Mouse (Mus musculus): ENCODE measurements around the gene Itgb1bp1.

Gene Itgb1bp1

DNA sequence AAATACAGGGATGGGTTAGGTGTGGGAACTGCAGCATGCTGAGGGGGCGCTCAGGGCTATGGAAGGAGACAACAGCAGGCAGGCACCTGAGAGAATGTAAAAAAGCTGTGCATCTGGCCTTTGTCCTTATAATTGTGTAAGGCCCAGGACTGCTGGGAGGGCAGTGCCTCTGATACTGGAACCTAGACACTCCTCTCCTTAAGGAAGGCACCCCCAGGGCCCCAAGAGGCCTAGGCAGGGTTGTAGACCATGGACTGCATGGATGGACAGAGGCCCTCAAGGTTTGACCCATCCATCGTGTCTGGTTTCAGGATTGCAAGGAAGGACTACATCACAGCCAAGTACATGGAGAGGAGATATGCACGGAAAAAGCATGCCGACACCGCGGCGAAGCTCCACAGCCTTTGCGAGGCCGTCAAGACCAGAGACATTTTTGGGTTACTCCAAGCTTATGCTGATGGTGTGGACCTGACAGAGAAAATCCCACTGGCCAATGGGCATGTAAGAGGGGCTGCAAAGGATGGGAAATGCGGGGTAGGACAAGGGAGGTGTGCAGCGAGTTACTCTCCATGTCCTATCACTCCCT lies 41.6 kb downstream of the Itgb1bp1 start:
- DNase-seq = no peak

DNA sequence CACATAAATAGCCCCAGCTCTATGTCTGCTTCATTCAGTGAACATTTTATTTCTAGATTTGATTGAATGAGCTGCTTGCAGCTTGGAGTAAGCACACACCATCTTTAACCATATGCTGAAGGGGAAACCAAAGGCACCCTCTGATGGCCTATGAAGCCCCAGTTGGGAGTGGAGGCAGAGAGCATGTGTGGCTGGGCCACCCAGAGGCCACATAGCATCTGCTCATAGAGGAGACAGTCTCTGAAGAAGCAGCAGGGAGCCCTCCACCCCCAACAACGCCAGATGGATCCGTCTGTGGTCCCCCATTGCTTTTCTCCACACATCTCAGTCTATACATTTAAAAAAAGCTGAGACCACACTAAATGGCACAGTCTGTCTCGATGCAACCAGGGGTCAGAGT lies 44.1 kb downstream of the Itgb1bp1 start:
- no peak for DNase-seq

DNA sequence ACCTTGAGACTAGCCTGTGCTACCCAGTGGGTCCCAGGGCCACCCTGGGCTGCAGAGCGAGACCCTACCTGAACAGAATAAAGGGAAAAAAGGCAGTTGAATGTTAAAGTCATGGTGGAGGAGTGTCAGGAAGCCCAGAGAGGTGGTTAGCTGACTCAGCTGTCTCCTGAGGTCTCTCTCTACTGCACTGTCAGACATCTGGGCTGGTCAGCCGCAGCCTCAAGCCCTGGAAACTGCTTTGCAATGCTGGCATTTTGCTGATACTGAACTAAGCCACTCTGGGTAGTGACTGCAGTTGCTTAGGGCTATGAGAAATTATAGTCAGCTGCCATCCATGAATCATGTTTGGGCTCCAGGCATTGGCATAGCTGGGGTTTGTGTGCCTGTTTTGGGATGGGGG lies 51.5 kb downstream of the Itgb1bp1 start:
- DNase-seq = no peak

DNA sequence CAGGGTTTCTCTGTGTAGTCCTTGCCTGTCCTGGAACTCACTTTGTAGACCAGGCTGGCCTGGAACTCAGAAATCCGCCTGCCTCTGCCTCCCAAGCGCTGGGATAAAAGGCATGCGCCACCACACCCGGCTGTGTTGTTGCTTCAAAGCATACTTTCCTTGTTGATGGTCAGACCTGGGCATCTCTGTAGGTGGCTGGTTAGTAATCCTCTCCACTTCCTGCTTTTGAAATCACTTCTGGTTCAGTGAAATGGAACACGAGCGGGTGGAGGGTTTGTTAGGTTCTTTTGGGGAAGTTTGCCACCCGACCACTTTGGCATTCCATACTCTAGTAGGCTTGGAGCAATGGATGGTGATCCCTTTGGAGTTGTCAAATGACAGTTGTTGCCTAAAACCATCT lies 52.4 kb downstream of the Itgb1bp1 start:
- no peak for DNase-seq

DNA sequence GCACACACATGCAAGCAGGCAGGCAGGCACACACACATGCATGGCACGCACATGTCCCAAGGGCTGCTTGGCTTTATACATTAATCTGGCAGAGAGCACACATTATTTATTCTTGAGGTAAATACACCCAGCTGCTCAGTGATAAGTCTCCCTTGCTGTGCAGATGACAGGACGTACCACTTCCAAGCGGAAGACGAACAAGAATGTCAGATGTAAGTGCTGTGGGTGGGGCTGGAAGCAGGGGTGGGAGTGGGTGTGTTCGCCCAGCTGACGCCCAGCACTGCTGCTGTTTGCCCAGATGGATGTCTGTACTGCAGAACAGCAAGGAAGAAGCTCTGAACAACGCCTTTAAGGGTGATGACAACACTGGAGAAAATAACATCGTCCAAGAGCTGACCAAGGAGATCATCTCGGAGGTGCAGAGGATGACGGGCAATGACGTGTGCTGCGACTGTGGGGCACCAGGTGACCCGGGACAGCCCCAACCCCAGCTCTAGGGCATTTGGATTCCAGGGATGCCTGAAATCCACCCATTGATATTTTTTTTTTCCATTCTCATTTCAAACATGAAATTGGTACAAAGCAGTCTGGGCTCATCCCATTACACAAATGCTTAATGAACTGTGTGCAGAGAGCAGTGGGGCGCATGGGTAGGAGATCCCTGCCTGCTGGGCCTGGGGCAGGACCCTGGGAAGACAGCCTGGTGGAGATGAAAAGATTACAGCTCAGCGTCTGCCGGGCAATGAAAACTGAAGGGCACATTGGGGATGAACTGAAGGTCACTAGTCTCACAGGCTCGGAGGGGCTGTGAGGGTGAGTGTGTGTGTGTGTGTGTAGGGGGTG lies 56.8 kb downstream of the Itgb1bp1 start:
- DNase-seq = no peak

DNA sequence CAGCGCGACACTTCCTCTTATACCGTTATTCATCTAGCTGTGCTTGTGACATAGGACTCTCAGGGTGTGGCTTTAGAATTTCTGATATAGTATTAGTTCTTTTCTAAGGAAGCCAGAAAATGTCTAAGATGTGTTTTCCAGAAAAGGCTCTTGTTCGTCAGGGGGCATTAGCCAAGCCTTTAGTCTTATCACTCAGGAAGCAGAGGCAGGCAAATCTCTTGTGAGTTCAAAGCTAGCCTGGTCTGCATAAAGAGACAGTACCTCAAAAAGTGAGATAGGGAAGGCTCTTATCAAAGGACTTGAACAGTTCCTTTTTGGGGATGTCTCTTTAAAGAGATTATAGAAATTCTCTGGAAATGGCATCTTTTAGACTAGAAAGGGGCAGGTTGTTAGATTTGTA lies 57.4 kb downstream of the Itgb1bp1 start:
- DNase-seq = no peak

DNA sequence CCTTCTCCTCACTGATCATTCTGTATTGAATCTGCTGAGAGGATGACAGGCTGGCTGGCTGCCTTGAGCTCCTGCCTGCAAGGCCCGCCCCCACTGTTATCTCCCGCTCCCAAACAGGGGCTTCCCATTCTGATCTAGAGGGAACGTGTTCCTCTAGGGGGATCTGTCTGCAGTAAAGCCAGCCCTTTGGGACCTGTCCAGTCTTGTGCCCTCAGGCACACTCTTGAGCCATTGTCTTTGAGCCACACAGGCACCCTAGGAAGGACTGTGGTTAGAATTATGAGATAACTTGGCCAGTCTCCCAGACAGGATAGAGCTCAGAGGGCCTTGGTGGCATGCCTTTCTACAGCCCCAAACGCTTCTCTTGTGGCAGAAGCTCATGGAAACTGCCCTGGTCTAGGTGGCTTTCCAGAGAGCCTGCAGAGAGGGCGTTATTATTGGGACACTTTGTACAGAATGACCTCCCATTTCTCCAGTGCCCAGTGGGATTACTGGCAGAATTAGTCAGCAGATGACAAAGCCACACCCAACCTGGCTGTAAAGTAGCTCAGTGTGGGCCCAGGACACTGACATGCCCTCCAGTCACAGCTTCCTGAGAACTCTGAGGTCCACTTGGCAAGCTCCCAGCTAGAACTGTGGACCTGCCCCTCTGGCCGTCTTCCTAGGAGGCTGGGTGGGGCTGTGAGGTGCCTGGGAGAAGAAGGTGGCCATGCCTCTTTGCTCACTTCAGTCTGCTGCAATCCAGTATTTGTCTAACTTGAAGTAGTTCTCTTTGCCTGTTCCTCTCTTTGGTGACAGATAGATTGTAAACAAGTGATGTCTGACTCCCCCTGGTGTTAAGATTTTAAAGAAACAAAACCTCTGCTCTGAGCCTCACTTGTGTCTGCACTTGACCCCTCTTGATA lies 58.8 kb downstream of the Itgb1bp1 start:
- DNase-seq = peak; percentile 89

DNA sequence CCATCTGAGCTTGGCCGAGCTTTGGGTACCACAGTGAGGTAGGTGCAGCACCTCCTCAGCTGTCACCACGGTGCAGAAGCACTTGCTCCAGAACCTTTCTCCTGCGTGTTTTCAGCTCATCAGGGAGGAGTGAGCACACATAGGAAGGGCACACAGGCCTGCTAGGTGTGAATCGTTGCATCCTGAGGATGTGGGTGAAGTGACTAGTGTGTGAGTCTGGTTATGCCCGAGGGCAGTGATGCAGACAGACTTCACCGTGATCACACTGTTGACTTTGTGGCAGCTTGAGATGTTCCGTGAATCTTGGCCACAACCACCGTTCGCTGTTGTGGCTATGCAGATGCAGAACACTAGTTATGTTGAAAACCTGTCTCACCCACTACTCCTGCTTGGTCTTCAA lies 59.8 kb downstream of the Itgb1bp1 start:
- no peak for DNase-seq

DNA sequence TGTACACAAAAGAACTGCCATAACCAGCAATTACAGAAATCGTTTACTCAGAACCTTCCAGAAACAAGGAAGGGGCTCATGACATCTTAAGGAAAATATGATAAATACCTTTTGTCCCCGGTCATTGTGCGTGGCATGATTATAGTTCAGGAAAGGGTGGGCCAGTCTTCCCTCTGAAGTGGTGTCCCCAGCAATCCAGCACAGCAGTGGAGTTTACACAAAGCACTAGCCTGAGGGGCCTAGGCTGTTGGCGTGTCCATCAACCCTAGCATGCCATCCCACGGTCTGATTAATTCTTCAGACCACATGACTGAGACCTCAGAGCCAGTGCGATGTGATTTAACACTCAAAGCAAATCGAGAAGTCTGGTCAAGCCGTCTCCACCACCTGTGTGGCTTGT lies 60.7 kb downstream of the Itgb1bp1 start:
- peak in 1 of 2 experiments; percentile 13 for DNase-seq

DNA sequence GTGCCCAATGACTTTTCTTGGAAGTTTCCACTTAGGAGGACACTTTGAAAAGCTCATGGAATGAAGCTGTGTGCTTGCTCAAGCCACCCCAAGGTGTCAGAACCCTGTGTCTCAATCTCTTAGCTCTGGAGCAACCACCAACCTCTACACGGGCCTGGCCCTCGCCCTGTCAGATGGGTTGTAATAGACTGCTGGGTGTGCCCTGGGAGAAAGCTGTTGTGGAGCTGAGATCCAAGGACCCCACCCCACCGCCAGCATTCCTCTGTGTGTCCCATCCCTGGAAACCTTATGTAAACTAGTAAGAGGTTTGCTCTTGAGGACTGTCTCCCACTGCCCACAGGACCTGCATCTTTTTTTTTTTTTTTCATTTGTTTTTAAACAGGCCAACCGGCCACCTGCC lies 62.2 kb downstream of the Itgb1bp1 start:
- DNase-seq = no peak

DNA sequence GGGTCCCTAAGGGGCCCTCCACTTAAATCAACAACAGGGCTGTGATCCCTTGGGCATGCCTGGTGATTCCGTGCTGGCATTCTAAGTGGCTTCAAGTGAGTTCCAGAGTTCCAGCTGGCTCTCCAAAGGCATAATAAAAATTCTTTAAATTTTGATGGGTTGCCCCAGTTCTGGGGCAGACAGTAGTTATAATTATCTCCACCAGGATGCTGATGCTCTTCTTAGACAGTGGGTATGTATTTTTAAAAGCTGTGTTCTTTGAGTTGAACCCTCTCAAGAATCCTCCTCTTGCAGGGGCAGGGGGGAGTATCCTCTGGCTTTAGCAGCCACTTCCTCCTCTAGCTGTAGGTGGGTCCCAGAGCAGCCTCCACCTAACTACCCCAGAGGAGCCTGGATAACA lies 65.5 kb downstream of the Itgb1bp1 start:
- no peak for DNase-seq

DNA sequence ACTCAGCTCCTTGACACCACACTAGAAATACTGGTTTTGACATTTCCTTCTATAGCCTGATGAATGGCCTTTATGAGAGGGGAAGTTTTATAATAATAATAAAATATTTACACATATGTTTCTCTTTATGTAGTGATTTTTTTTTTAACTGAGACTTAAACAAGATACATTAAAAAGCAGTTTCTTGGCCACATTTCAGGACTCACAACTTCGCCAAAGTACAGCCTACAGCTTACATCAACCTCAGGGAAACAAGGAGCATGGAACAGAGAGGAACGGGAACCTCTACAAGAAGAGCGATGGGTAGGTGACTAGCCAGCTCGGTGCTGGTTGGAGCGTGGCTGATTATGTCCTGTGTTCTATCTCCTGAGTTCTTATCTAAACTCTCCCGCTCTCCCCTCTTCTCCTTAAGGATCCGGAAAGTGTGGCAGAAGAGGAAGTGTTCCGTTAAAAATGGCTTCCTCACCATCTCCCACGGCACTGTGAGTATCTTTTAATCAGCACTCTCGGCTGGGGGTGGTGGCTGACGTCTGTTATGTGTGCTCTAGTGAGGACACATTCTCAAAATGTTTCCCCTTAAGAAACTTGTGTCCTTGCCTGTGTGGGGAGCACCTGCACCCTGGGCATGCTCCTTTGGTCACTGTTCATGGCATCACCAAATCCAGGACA lies 68.2 kb downstream of the Itgb1bp1 start:
- no peak for DNase-seq

DNA sequence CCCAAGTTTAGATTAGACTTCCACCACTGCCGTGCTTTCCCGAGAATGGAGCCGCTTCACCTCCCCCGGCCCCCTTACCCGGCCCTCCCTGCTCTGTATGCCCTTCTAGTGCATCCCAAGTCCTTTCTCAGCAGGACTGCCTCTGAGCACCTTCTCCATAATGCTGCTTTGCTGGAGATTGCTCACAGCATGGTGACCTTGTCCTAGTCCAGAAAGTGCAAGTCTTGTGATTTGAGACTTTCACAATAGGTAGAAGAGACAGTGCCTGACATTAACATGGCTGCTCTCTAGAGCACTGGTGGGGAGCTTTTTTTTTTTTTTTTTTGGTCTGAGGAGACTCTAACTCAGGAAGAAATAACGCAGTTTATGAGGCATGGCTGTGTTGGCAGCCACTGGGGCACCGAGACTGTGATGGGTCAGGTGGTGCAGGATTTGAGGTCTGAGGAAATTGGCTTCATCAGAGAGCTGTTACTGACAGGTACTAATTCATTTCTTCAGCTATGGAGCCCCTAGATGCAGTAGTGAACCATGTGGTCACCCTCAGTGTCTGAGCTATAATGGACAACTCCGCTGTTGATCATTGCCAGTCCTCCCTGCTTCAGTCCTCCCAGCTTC lies 71.4 kb downstream of the Itgb1bp1 start:
- no peak for DNase-seq

DNA sequence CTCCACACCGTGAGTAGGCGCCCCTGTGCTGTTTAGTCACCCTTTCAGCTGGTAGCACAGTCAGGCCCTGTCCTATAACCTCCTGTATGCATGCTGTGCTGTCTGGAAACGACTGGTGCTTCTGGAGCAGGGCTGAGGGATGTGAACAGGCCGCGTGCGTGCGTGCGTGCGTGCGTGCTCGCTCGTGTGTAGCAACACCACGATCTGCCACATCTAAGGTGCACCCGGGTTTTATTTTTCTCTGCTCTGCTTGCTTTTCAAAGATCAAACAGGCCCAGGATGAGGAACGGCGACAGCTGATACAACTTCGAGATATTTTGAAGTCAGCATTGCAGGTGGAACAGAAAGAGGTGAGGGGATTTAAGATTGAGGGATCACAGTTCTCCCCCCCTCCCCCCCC lies 73.2 kb downstream of the Itgb1bp1 start:
- no peak for DNase-seq

DNA sequence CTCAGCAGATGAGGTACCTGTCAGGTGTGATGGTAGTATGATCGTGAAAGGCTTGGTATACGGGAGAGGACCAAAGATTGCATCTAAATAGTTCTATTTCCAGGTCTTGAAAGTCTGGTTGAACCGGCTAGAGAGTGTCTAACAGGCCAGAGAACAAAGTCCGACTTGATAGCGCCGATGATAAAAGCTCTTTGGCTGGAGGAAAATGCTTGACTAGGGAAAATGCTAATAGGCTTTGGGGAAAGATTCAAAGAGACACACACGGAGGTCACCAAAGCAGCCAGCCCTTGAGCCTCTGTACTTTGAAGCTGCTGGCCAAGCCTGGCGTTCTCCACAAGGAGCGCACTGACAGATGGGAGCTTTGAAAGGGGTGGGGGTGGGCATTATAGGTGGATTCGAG lies 76.8 kb downstream of the Itgb1bp1 start:
- peak; percentile 14 to 15 for DNase-seq

DNA sequence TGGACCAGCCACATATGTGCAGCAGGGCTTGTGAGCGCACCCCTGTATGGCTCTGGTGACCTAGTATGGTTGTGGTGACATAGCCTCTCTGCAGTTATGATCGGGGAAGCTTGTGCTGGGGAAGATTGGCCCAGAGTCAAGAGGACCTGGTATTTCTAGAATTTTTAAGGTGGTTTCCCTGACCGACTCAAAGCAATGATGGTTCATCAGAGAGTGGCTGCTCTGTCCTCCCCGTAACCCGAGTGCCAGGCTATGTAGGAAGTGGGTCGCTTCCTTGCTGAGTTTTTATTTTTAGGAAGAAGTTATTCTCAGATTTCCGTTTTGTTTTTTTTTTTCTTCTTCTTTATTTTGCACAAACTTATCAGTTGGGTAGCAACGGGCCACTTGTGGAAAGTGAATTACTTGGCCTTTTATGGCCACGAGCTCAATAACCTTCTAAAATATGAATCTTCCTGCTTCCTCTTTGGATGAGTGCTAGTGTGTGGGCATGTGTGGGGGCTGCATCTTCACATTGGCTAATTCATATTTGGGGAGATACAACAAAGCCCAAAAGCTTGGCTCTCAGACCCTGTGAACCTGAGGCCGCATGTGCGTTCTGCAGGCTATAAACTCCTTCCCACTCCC lies 77.8 kb downstream of the Itgb1bp1 start:
- no peak for DNase-seq

DNA sequence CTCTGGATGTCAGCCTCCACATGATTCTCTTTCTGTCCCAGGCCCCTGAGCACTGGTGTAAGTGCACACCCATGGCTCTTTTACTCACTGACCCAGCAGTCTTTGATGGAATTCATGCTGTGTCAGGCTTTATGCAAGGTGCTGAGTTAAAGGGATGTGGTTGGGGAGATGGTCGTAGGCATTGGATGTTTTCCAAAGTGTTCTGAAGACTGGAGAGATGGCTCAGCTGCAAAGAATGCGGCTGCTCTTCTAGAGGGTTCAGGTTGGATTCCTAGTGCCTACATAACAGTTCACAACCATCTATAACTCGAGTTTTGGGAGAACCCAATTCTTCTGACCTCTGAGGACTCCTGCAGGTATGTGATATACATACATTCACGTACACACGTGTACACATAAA lies 78.7 kb downstream of the Itgb1bp1 start:
- no peak for DNase-seq

DNA sequence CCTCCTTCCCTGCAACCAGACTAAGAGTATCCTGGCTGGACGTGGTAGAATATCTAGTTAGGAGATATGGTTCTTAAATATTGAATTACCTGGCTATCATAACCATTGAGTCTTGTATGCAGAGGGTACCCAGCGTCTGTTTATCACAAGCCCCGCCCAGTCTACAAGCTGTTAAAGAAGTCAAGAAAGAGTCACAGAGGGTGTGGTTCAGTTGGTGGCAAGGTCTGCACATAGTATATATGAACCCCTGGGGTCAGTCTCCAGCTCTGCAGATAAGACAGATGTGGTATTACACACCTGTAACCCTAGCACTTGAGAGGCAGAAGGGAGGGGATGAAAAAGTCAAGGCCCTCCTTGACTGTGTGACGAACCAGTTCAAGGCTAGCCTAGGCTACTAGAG lies 80.3 kb downstream of the Itgb1bp1 start:
- DNase-seq = no peak

DNA sequence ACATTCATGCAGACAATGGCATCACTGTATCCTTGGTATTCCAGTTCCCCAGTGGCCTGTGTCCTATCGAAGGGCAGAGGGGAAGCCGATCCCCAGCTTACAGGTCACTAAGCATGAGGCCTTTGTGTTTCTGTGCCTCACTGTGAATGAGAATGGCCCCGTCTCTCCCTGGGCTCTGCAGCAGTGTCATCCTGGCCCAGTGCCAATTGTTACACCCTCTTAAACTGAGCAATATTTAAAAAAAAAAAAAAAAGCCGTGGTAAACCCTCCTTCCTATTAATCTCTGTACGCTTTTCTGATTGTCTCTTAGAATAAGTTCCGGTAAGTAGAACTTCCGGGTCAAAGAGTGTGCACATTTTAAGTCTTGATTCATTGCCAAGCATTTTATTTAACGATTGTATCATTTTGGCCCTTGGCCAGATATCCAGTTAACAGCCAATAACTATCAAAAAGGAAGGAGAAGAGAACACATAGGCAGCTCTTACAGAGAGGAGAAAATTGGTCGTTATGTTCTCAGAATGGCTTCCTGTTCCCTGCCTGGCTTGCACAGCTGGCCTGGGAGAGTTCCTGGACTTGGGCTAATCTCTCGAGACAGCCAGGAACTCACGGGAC lies 81.3 kb downstream of the Itgb1bp1 start:
- peak; percentile 26 to 39 for DNase-seq

DNA sequence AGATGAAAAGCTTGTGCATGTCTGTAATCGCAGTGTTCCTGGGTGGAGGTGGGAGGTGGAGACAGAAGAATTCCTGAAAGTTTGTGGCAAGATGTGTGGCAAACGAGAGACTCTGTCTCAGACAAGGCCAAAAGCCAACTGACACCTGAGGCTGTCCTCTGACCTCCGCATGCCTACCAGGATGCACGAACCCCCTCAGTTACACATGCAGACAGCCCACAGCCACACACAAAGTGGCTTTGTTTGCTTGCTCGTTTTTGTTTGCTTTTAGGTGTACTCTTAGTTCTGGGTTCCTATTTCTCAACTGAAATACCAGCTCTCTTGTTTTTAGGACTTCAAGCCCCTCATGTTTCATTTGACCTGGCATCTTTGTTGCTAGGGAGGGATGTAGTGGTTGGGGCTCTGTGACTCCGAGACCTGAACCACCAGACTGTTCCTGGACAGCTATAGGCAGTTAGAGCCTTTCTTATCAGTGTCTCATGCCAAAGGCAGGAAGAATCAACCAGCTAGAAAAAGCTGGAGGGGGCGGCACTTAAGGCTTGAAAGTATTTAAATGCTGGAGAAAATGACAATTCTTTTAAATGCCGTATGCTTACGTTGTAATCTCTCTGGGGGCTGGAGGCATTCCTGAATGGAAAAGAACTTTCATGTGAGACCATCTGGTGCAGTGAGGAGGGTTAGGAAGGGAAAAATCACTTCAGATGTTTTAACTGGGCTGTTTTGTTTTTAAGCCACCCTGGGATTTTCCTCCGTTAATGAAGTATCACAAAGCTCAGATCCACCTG lies 84.4 kb downstream of the Itgb1bp1 start:
- no peak for DNase-seq

DNA sequence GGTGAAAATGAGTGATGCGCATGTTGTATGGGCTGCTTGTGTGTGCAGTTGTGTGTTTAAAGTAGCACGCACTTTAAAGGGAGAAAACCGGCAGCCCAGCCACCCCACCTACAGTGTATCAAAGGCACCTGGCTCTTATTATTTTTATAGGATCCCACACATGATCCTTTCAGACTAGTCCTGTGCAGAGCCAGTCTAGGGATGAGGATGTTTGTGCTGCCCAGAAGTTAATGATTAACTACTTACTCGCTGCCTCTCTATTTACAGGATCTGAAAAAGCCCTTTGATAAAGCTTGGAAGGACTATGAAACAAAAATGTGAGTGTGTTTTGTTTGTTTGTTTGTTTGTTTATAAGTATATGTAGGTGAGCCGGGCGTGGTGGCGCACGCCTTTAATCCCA lies 85.5 kb downstream of the Itgb1bp1 start:
- no peak for DNase-seq

Measured in kidney, adult 8-10 months (tissue).